In genomic region chr3:105674595-105675218, GRCm38 (mm10) we compare ENCODE assay signal across 8 mouse cellular contexts. TPM values are rescaled to one million over a fixed set of nuclear protein-coding genes. Genes with fewer than 3 reads are reported as not detected.
DNase-seq lines count a peak whose midpoint lies in the region; ATAC-seq and TF ChIP-seq lines count a peak whose summit lies in the region.

No protein-coding gene starts in this region.

- WGBS in midbrain, embryonic 14.5 days, result 23% methylated on average over 7 of the region's 7 CpGs

- peaks cover 32% of the 10 kb centered on the region for H3K36me3 ChIP-seq in midbrain, embryonic 14.5 days (ENCODE audit: control insufficient read depth, insufficient read depth, low read length)

- no peaks in the 10 kb centered on the region for H3K9me3 ChIP-seq in midbrain, embryonic 14.5 days (ENCODE audit: control insufficient read depth, low read length)

- DNase-seq in urinary bladder, adult 18-20 months (ENCODE audit: low spot score in 2 of 2), result peak; percentile 14 to 45
- DNase-seq in urinary bladder, postnatal 4 days (ENCODE audit: low spot score in 2 of 2), result no peak
- DNase-seq in cerebellum, postnatal 25 days, result peak; percentile 65 to 79
- peak; percentile 33 for DNase-seq in gastrocnemius, adult 2 months
- peak; percentile 52 for DNase-seq in kidney, adult 11 months
- DNase-seq in left cerebral cortex, postnatal 4 days, result peak; percentile 61
- peak; percentile 94 for DNase-seq in midbrain, embryonic 14.5 days
- DNase-seq in spleen, postnatal 10 days (ENCODE audit: low spot score in 2 of 2), result peak; percentile 44 to 68

- no peak overlapping the region for H3K27ac ChIP-seq in gastrocnemius, adult 2 months
- no peak overlapping the region for H3K27ac ChIP-seq in midbrain, embryonic 14.5 days (replicated peaks; ENCODE audit: low read depth, low read length)

- H3K4me3 ChIP-seq in gastrocnemius, adult 2 months, result no peak overlapping the region
- H3K4me3 ChIP-seq in midbrain, embryonic 14.5 days (replicated peaks; ENCODE audit: low read depth, low read length), result no peak overlapping the region

- TF ChIP-seq CTCF in gastrocnemius, adult 2 months (IDR thresholded peaks at IDR 0.05), result no peak; the same call in 1 of the 2 replicates

- no peaks in the 10 kb centered on the region for H3K4me1 ChIP-seq in midbrain, embryonic 14.5 days (ENCODE audit: control insufficient read depth, insufficient read depth, low read length)

- H3K27me3 ChIP-seq in midbrain, embryonic 14.5 days (ENCODE audit: control insufficient read depth, insufficient read depth, low read length), result no peaks in the 10 kb centered on the region

- no peak overlapping the region for H3K4me2 ChIP-seq in midbrain, embryonic 14.5 days (ENCODE audit: low read length)

- ATAC-seq in midbrain, embryonic 14.5 days (ENCODE audit: low FRiP score, low TSS enrichment), result peak; percentile 57

- H3K9ac ChIP-seq in midbrain, embryonic 14.5 days (replicated peaks; ENCODE audit: low read length), result no peak overlapping the region

- intact Hi-C loops in gastrocnemius, adult 2 months (cut with DNase I), result loop anchor here (1.0 kb wide), 1 partner anchor 225 kb away; no protein-coding TSS in a partner anchor
- intact Hi-C loops in left cerebral cortex, postnatal 4 days (cut with DNase I), result loop anchor here (5.0 kb wide), 1 partner anchor 228 kb away; no protein-coding TSS in a partner anchor

RNA-seq across cellular contexts. Expression of gene Ddx20, which starts 12.7 kb away (rescaled TPM):
- 10 to 100 TPM; 10.7 to 10.9 TPM for total RNA-seq in gastrocnemius, adult 2 months (2021)
- 10 to 100 TPM; 15.3 to 16.3 TPM for total RNA-seq in left cerebral cortex, postnatal 4 days (2021)
- 19.1 and 32.0 TPM in 2 replicates for polyA plus RNA-seq in midbrain, embryonic 14.5 days (2014; fragmentation: Nextera tagmentation; extraction: Ambion mirVana)

RNA-seq across cellular contexts. Expression of gene Inka2, which starts 29.7 kb away (rescaled TPM):
- 1 to 10 TPM; 2.9 to 4.5 TPM for total RNA-seq in gastrocnemius, adult 2 months (2021)
- 10 to 100 TPM; 14.7 to 15.5 TPM for total RNA-seq in left cerebral cortex, postnatal 4 days (2021)
- polyA plus RNA-seq in midbrain, embryonic 14.5 days (2014; fragmentation: Nextera tagmentation; extraction: Ambion mirVana), result 1.5 and 3.2 TPM in 2 replicates

Comparison
In these comparisons a context has a peak if more than half of its experiments do, and no peak if none do; other contexts are left out.
1. DNase-seq: peak in urinary bladder, adult 18-20 months (2 of 2), cerebellum, postnatal 25 days (2 of 2), gastrocnemius, adult 2 months (single experiment), kidney, adult 11 months (single experiment), left cerebral cortex, postnatal 4 days (single experiment), midbrain, embryonic 14.5 days (single experiment) and spleen, postnatal 10 days (2 of 2); none in urinary bladder, postnatal 4 days (0 of 2).